Mouse (Mus musculus) MN1 (cell line): Measurements from ENCODE around the gene Mrtfb.

Experiments
- DNase-seq: peaks from one replicate; pipeline ENCODE4 v3.0.0-alpha.2; 2016; ENCODE audit warnings: low spot score

Mrtfb gene

GRCm38 (mm10) chr16:13437770-13438372 is 181.6 kb downstream of the Mrtfb start:
- DNase-seq = peak; percentile 86

- DNase-seq = peak; percentile 55
Observed at GRCm38 (mm10) chr16:13440468-13440867, 184.2 kb downstream of the Mrtfb start.

DNA sequence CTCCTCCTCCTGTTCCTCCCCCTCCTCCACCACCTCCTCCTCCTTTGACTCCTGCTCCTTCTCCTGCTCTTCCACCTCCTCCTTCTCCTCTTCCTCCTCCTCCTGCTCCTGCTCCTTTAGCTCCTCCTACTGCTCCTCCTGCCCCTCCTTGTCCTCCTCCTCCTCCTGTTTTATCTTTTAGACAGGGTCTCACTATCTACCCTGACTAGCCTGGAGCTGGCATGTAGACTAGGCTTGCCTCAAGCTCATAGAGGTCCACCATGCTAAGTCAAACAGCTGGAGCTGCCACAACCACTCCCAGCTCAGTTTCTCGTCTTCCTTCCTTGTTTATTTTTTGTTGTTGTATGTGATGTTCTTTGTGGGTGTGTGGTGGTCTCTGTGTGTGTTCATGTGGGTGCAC is 187.5 kb downstream of the Mrtfb start:
- no peak for DNase-seq

GRCm38 (mm10) chr16:13445461-13445860 is 189.2 kb downstream of the Mrtfb start:
- DNase-seq = no peak

GRCm38 (mm10) chr16:13446488-13446887 is 190.2 kb downstream of the Mrtfb start:
- DNase-seq = peak; percentile 62

DNA sequence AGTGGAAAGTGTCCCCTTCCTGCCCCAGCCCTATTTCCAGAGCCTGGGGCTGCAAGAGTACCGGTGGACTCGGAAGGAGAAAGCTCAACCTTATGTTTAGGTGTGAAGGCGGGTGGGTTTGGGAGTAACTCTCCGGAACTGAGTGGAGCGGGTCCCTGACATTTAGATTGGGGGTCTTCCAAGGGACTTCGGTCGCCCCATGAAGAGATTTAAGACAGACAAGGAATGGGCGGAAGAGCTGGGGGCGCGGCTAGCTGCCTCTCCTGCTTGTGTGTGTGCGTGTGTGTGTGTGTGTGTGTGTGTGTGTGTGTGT is 190.6 kb downstream of the Mrtfb start:
- DNase-seq = peak; percentile 17

DNA sequence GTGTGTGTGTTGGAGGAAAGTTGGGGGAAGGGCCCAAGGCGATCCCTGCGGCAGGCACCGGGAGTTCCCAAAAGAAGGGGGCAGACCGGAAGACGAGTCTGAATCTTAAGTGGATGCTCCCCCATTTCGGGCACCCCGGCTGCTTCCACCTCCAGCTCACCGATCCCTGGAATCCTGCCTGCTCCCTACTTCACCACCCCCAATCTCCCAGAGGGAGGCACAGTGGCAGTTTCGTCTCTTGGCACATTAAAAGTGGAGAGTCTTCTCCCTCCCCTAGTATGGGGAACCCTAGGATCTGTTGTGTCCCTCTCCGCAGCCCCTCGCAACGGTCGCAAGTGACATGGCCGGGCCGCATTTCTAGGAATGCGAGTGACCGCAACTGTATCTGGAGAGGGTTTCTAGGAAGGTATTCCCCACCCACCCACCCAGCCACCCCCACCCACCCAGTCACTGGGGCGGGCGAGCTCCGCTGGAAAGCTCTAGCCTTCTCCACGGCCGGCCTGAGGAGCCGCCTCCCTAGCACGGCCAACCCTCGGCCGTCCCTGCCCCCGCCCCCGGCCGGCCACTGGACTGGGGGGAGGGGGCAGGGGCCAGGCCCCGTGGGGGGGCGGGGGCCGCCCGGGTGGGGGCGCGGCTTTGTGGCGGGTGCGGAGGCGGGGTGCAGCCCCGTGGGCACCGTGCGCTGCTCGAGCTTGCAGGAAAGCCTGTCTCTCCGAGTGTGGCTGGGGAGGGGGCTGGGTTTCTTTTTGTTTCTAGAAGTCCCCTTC is 191.2 kb downstream of the Mrtfb start:
- DNase-seq = peak; percentile 50

DNA sequence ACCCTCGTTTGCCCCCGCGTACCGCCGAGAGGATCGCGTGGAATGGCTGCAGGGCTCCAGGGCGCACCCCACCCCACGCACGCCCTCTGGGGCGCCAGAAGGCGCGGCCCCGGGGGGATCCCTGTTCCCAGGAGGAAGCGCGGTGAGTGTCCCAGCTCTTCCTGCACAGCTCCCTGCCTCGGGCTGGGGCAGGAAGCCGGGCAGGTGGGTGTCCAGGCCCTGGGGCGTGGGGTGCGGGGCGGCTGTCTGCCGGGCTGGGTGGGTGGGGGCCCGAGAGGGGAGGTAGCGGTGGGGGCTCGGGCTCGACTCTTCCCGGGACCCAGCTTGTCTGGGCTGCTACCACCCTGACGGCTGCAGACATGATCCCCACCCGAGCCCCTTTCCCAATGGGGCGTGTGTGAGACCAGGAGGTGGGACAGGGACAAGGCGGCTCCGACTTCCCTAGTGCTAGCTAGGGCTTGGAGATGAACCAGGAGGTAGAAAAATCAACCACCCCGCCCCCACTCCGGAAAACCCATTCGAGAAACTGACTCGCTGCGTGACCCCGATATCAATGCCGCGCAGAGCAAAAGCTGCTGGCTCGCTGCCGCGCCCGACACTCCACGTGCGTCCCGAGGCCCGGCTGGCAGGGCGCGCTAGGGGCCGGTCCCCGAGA is 191.9 kb downstream of the Mrtfb start:
- DNase-seq = no peak

DNA sequence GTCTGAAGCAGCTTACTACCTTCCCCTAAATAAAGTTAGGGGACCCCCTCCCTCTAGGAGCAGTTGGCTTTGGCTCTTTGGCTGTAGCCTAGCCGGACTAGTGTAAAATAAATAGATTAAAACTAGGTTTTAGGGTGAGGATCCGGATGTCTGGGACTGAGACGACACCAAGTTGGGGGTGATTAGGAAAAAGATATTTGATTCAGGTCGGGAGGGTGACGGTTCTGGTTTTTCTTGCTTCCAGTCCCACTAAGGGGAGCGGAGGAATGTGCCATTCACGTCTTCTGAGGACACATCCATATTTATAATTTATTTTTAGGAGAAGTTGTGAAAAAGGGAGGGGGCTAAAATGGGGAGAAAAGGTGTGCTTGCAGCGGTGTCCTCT is 192.4 kb downstream of the Mrtfb start:
- DNase-seq = no peak

GRCm38 (mm10) chr16:13449491-13449890 is 193.2 kb downstream of the Mrtfb start:
- no peak for DNase-seq

GRCm38 (mm10) chr16:13450831-13451230 is 194.6 kb downstream of the Mrtfb start:
- no peak for DNase-seq

DNA sequence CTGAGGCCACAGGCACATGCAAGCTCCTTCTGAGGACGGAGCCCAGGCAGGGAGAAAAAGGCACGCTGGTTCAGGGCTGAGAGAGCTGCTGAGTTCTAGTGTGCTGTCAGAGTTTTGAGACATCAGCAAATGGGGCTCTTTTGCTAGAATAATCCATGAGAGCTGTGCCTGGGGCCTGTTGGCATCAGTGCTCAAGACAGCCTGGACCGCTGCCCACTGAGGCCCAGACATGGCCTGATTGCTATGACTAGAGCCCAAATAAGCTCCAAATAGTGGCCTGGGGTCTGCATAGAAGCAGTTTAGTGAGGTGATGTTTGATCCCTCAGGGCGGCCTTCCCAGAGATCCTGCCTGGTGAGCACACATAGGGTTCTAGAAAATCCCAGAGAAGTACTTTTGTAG is 195.7 kb downstream of the Mrtfb start:
- DNase-seq = no peak

DNA sequence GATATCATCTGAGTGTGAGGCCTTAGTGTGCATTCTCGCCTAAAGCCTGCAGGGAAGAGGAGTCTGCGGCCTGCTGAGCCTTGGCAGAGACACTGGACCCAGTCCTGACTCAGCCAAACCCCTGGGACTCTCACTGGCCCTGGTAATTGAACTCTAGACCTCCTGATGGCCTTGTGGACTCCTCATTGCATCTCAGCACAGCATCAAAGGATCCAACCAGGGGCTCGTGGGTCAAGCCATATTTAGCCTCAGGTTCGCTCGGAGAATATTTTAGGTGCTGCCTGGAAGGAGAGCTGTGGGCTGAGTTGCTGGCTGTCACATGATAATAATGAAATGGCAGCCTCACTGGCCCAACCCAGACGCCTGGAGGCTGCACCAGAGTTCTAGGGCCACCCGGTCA is 196.4 kb downstream of the Mrtfb start:
- no peak for DNase-seq

DNA sequence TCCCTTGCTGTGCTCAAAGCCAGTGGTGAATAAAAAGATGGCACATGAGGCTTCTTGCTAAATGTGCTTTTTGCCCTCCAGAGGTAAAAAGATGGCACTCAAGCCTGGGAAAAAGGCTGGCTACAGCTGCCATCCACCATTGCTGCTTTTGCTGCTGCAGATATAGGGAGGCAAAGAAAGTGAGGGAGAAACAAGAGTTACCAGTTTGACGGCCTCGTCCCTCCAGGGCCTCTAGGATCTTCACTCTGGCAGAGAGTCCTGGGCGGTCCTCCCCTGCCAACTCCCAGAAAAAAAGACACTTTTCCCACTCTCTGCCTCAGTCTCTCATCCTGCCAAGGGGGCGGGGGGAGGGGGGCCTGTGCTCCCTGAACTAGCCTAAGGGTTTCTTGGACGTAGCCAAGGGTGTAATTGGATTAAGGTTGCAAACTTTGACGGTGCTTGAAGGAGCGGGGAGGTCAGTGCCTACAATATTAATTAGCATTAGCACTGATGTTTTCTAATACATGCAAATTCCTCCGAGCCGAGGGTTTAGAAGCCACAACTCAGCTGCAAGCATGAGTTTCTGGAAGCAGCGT is 197.8 kb downstream of the Mrtfb start:
- DNase-seq = no peak

- no peak for DNase-seq
Observed at GRCm38 (mm10) chr16:13455560-13455959, 199.3 kb downstream of the Mrtfb start.

DNA sequence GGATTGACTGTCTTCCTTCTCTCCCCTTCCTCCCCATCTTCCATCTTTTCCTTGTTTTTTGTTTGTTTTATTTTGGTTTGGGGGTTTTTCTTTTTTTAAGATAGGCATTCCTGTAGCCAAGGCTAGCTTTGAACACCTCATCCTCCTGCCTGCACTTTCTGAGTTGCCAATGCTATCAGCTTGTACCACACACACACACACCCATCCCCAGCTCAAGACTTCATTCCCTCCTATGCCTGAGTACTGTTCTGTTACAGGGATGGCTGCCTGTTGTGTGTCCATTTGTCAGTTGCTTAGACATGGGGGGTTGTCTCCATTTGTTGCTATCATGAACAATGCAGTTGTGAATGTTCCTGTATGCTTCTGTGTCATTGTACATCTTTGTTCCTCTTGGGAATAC is 202.3 kb downstream of the Mrtfb start:
- DNase-seq = no peak

DNA sequence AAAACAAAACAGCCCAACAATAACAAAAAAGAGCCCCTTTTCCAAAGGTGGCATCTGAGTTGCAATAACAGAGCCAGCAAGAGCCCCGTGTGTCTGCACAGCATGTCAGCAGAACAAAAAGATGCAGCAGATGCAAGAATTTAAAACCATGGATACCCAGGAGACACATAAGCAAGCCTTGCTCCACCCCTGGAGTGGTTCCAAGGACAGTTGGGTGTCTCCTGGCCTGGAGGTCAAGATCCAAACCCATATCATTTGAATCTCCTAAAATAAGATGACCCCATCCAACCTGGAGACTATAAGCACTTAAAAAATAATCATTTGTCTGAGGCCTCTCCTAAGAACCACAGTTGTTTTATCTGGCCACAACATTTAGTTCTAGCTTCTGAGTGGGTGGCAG is 203.8 kb downstream of the Mrtfb start:
- DNase-seq = no peak

GRCm38 (mm10) chr16:13460777-13461408 is 204.6 kb downstream of the Mrtfb start:
- no peak for DNase-seq

DNA sequence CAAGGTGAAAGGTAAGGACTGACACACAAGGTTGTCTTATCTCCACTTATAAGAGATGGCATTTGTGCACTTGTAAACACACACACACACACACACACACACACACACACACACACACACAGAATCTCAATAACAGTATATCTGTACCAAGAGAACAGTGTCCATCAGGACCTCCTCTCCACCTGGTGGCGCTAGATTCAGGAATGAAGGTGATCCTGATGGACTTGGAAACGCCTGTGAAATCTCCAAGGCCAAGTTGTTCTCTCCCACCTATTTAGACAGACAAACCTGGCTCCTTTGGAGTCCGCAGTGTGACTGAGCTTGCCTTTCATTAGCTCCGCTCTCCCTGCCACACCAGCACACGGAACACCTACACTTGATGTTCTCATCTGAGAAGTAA is 208.4 kb downstream of the Mrtfb start:
- DNase-seq = no peak
